Mouse (Mus musculus): Measurements from ENCODE around the gene Palld. TPM values are rescaled to one million over a fixed set of nuclear protein-coding genes. Genes with fewer than 3 reads are reported as not detected.

Gene Palld
- polyA plus RNA-seq, 1 experiment from 2014 or later, result 5.5 TPM

- no peak overlapping the region for H3K27ac ChIP-seq (replicated peaks)
- no peak for ATAC-seq (ENCODE audit: insufficient read depth)
- H3K36me3 ChIP-seq (replicated peaks), result no peaks in the 10 kb centered on the region
- WGBS (ENCODE audit: insufficient replicate concordance), result 60% methylated on average over 2 of the region's 2 CpGs
- H3K4me2 ChIP-seq, result no peak overlapping the region
- H3K9me3 ChIP-seq (replicated peaks), result no peaks in the 10 kb centered on the region
- H3K27me3 ChIP-seq, result no peaks in the 10 kb centered on the region
- no peaks in the 10 kb centered on the region for H3K4me1 ChIP-seq (replicated peaks)
- H3K4me3 ChIP-seq (replicated peaks), result no peak overlapping the region
- H3K9ac ChIP-seq, result no peak overlapping the region
Measured at GRCm38 (mm10) chr8:61803764-61804163, 98.7 kb downstream of the Palld start.

GRCm38 (mm10) chr8:61802840-61803239 is 99.7 kb downstream of the Palld start:
- Histone ChIP-seq H3K4me2 (no peak overlapping the region), H3K36me3 (replicated peaks) (no peaks in the 10 kb centered on the region), H3K9me3 (replicated peaks) (no peaks in the 10 kb centered on the region), H3K4me1 (replicated peaks) (no peaks in the 10 kb centered on the region), H3K27ac (replicated peaks) (no peak overlapping the region), H3K4me3 (replicated peaks) (no peak overlapping the region), H3K27me3 (no peaks in the 10 kb centered on the region), H3K9ac (no peak overlapping the region)
- 56% methylated on average over 2 of the region's 2 CpGs for WGBS (ENCODE audit: insufficient replicate concordance)
- ATAC-seq (ENCODE audit: insufficient read depth), result no peak

GRCm38 (mm10) chr8:61797391-61797947 is 105.0 kb downstream of the Palld start:
- 69% methylated on average over 1 of the region's 1 CpGs for WGBS (ENCODE audit: insufficient replicate concordance)
- ATAC-seq (ENCODE audit: insufficient read depth), result no peak
- H3K27me3 ChIP-seq, result no peaks in the 10 kb centered on the region

GRCm38 (mm10) chr8:61796537-61797050 is 105.9 kb downstream of the Palld start:
- no peak overlapping the region for H3K4me3 ChIP-seq (replicated peaks)
- WGBS (ENCODE audit: insufficient replicate concordance), result 80% methylated on average over 7 of the region's 7 CpGs
- H3K4me2 ChIP-seq, result no peak overlapping the region
- no peak for ATAC-seq (ENCODE audit: insufficient read depth)
- no peak overlapping the region for H3K9ac ChIP-seq
- no peaks in the 10 kb centered on the region for H3K36me3 ChIP-seq (replicated peaks)
- H3K4me1 ChIP-seq (replicated peaks), result no peaks in the 10 kb centered on the region
- H3K27me3 ChIP-seq, result no peaks in the 10 kb centered on the region
- no peaks in the 10 kb centered on the region for H3K9me3 ChIP-seq (replicated peaks)
- H3K27ac ChIP-seq (replicated peaks), result no peak overlapping the region

More at GRCm38 (mm10) chr8:61797391-61797947, 105.0 kb downstream of the Palld start:
- H3K4me3 ChIP-seq (replicated peaks), result no peak overlapping the region
- no peaks in the 10 kb centered on the region for H3K9me3 ChIP-seq (replicated peaks)
- H3K4me2 ChIP-seq, result no peak overlapping the region
- H3K4me1 ChIP-seq (replicated peaks), result no peaks in the 10 kb centered on the region
- H3K9ac ChIP-seq, result no peak overlapping the region
- H3K27ac ChIP-seq (replicated peaks), result no peak overlapping the region
- no peaks in the 10 kb centered on the region for H3K36me3 ChIP-seq (replicated peaks)

DNA sequence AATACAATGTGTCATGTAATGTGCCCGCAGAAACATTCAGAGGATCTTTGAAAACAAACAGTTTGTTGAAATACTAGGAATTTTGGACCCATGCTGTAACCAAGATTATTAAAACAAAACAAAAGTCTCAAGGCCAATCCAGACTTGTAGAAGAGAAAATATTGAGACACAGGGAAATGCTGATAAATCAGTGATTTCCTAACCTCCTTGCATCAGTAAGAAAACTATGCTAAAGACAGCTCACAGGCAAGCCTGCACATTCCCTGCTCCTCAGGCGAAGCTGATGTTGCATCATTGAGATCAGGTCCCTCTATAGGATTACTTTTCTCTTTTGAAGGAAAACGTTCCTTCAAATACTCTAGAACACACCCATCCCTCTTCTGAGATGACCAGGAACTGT is 112.5 kb downstream of the Palld start:
- ATAC-seq (ENCODE audit: insufficient read depth), result no peak
- Histone ChIP-seq H3K4me1 (replicated peaks) (no peaks in the 10 kb centered on the region), H3K36me3 (replicated peaks) (no peaks in the 10 kb centered on the region), H3K9ac (no peak overlapping the region), H3K4me2 (no peak overlapping the region), H3K27ac (replicated peaks) (no peak overlapping the region), H3K9me3 (replicated peaks) (no peaks in the 10 kb centered on the region), H3K4me3 (replicated peaks) (no peak overlapping the region), H3K27me3 (no peaks in the 10 kb centered on the region)
- 52% methylated on average over 3 of the region's 3 CpGs for WGBS (ENCODE audit: insufficient replicate concordance)

DNA sequence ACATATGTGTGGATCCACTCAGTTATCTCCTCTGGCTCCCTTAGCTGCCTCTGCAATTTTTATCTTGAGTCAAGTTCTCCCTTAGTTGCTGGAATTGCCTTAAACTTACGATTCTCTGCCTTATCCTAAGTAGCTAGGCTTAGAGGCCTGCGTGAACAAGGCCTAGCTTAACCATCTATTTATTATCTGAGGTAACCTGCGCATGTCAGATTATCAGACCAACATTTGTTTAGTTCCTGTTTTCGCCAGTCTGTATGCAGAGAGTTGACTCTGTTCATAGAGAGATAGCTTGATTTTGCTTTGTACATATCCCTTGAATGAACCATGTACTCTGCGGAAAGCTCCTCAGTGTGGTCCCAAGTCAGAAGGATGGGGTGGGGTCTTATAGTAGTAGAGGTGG is 113.2 kb downstream of the Palld start:
- Histone ChIP-seq H3K4me3 (replicated peaks) (no peak overlapping the region), H3K27me3 (no peaks in the 10 kb centered on the region), H3K27ac (replicated peaks) (no peak overlapping the region), H3K9ac (no peak overlapping the region), H3K4me1 (replicated peaks) (no peaks in the 10 kb centered on the region), H3K4me2 (no peak overlapping the region), H3K36me3 (replicated peaks) (no peaks in the 10 kb centered on the region), H3K9me3 (replicated peaks) (no peaks in the 10 kb centered on the region)
- ATAC-seq (ENCODE audit: insufficient read depth), result no peak
- 20% methylated on average over 5 of the region's 5 CpGs for WGBS (ENCODE audit: insufficient replicate concordance)

DNA sequence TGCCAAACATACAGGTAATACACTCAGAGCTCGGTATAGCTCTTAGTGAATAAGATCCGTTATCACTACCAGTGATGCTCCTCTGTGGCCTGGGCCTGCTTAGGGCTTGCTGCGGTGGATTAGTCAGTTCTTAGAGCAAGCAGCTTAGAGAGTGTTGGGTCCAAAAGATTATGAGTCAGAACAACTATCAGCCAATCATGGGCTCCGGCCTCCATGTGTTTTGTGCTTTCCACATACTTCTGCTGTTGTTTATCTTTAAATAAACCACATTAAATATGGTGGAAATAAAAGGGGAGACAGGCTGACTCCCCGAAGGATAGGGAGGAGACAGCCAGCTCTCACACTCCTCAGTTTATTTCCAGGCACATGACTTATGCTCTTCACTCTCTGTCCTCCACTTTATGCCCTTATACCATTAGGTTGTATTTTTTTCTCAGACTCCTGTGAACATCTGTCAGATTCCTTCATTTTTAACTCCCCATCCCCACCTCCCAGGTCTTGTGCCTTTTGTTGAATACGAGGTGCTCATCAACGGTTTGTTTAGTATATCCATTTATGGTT is 119.5 kb downstream of the Palld start:
- H3K9ac ChIP-seq, result no peak overlapping the region
- no peak overlapping the region for H3K27ac ChIP-seq (replicated peaks)
- H3K4me1 ChIP-seq (replicated peaks), result no peaks in the 10 kb centered on the region
- H3K4me2 ChIP-seq, result no peak overlapping the region
- H3K36me3 ChIP-seq (replicated peaks), result no peaks in the 10 kb centered on the region
- 65% methylated on average over 7 of the region's 7 CpGs for WGBS (ENCODE audit: insufficient replicate concordance)
- ATAC-seq (ENCODE audit: insufficient read depth), result no peak
- no peaks in the 10 kb centered on the region for H3K9me3 ChIP-seq (replicated peaks)
- H3K4me3 ChIP-seq (replicated peaks), result no peak overlapping the region
- H3K27me3 ChIP-seq, result no peaks in the 10 kb centered on the region

DNA sequence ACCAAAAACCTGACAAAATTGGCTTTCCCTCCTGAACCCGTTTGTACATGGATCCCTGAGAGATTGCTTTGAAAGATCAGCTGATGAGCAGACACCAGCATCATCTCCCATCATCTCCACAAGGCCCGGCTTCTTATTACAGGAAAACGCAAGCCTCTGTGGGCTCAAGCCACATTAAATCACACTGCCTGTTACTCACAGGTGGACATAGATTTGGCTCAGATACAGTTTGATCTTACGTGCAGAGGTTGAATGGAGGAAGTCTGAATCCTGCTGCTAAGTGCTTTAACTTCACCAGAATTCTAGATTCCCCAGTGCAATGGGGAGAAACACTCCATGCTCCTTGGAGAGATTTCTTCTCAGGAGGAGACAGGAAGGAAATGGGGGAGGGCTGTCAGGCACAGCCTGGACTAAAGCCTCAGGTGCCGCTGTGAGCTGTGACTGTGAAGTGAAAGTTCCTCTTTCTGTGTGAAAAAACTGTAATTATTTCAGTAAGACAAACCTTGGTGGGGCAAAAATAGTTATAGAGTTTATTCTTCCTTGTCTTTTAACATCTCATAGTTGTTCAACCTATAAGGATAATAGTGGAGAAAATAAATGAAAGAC is 121.7 kb downstream of the Palld start:
- ATAC-seq (ENCODE audit: insufficient read depth), result no peak
- Histone ChIP-seq H3K9me3 (replicated peaks) (no peaks in the 10 kb centered on the region), H3K27ac (replicated peaks) (no peak overlapping the region), H3K27me3 (no peaks in the 10 kb centered on the region), H3K4me2 (no peak overlapping the region), H3K4me1 (replicated peaks) (no peaks in the 10 kb centered on the region), H3K36me3 (replicated peaks) (no peaks in the 10 kb centered on the region), H3K9ac (no peak overlapping the region), H3K4me3 (replicated peaks) (no peak overlapping the region)
- WGBS (ENCODE audit: insufficient replicate concordance), result 13% methylated on average over 5 of the region's 5 CpGs

DNA sequence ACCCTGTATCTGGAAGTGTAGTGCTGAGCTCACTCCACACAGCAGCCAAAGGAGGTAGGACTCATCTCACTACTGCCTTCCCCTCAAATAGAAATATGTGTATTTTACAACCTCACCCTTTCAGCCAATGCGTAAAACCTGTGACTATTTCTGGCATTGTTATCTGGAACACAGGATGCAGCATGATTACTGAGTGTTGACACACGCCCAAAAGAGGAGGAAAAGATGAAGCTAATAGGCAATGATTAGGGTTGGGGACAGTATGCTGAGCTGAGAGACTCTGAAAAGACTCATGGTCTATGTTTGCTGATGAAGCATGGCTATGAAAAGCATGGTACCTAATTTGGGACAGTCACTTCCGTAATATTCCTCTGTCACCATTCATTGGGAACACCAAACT is 124.3 kb downstream of the Palld start:
- WGBS (ENCODE audit: insufficient replicate concordance), result 27% methylated on average over 3 of the region's 3 CpGs
- Histone ChIP-seq H3K4me3 (replicated peaks) (no peak overlapping the region), H3K9me3 (replicated peaks) (no peaks in the 10 kb centered on the region), H3K27ac (replicated peaks) (no peak overlapping the region), H3K4me1 (replicated peaks) (no peaks in the 10 kb centered on the region), H3K9ac (no peak overlapping the region), H3K36me3 (replicated peaks) (no peaks in the 10 kb centered on the region), H3K27me3 (no peaks in the 10 kb centered on the region), H3K4me2 (no peak overlapping the region)
- no peak for ATAC-seq (ENCODE audit: insufficient read depth)

GRCm38 (mm10) chr8:61776560-61776959 is 125.9 kb downstream of the Palld start:
- Histone ChIP-seq H3K36me3 (replicated peaks) (no peaks in the 10 kb centered on the region), H3K9me3 (replicated peaks) (no peaks in the 10 kb centered on the region), H3K27ac (replicated peaks) (no peak overlapping the region), H3K9ac (no peak overlapping the region), H3K4me3 (replicated peaks) (no peak overlapping the region), H3K4me2 (no peak overlapping the region), H3K4me1 (replicated peaks) (no peaks in the 10 kb centered on the region), H3K27me3 (no peaks in the 10 kb centered on the region)
- no peak for ATAC-seq (ENCODE audit: insufficient read depth)
- whole genome bisulfite sequencing (ENCODE audit: insufficient replicate concordance), result 70% methylated on average over 9 of the region's 9 CpGs

DNA sequence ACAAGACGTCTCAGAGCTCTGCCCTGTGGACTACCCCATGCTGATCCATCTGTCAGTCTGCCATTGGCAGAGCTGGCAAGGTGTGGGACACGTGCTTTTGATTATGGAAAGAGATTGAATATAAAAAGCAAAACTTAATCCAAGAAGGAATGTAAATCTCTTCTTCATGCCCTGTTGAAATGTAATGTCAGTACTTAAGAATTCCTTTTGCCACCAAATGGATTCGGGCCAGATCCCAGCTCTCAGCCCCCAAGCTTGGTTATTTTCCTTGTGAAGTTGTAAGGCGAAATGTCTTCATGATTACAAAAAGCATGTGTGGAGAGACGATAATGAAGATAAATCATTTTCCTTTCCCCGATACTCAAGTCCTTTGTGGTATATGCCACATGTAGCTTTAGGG is 126.6 kb downstream of the Palld start:
- 59% methylated on average over 6 of the region's 6 CpGs for WGBS (ENCODE audit: insufficient replicate concordance)
- Histone ChIP-seq H3K9ac (no peak overlapping the region), H3K27me3 (no peaks in the 10 kb centered on the region), H3K9me3 (replicated peaks) (no peaks in the 10 kb centered on the region), H3K4me2 (no peak overlapping the region), H3K27ac (replicated peaks) (no peak overlapping the region), H3K4me3 (replicated peaks) (no peak overlapping the region), H3K36me3 (replicated peaks) (no peaks in the 10 kb centered on the region), H3K4me1 (replicated peaks) (no peaks in the 10 kb centered on the region)
- ATAC-seq (ENCODE audit: insufficient read depth), result no peak

Measured in liver, embryonic 15.5 days (tissue).